27 mouse cellular contexts compared by ENCODE assay signal in the genomic region with DNA sequence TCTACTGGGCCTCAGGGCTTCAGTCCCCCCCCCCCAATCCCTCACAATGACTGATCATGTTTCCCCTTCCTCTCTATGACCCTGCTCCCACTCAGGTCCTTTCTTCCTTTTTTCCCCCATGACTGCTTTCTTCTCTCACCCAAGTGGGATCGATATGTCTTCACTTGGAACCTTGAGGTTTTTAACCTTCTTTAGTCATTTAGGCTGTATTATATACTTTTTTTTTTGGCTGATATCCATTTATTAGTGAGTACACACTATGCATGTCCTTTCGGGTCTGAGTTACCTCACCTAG.
DNase-seq lines count a peak whose midpoint lies in the region; ATAC-seq lines count a peak whose summit lies in the region.
"Had no signal": no experiment of that assay in that cellular context is flagged by ENCODE, and none has a peak within 500 bp of the region (broad histone marks: within the 10 kb centered on the region; RNA-seq: fewer than 3 reads in every experiment).

No protein-coding gene starts in this region.

- H3K9me3 ChIP-seq in embryonic facial prominence, embryonic 13.5 days, result peaks cover 29% of the 10 kb centered on the region
- peaks cover 50% of the 10 kb centered on the region for H3K9me3 ChIP-seq in embryonic facial prominence, embryonic 10.5 days
- peaks cover 7% of the 10 kb centered on the region for H3K9me3 ChIP-seq in hindbrain, embryonic 11.5 days (ENCODE audit: control insufficient read depth, low read length)
- peaks cover 25% of the 10 kb centered on the region for H3K9me3 ChIP-seq in hindbrain, embryonic 12.5 days (replicated peaks)
- peaks cover 10% of the 10 kb centered on the region for H3K9me3 ChIP-seq in midbrain, embryonic 11.5 days (ENCODE audit: control insufficient read depth, low read length)
- peaks cover 44% of the 10 kb centered on the region for H3K9me3 ChIP-seq in midbrain, embryonic 15.5 days
- peaks cover 66% of the 10 kb centered on the region for H3K9me3 ChIP-seq in hindbrain, embryonic 10.5 days

- ATAC-seq in embryonic facial prominence, embryonic 13.5 days (ENCODE audit: insufficient number of reproducible peaks, insufficient read depth, low FRiP score, low TSS enrichment, low read depth), result peak; percentile 56; the same call in 1 of the 2 replicates
- ATAC-seq in hindbrain, embryonic 11.5 days (ENCODE audit: low FRiP score), result peak; percentile 61
- no peak; the same call in 1 of the 2 replicates for ATAC-seq in hindbrain, embryonic 12.5 days (ENCODE audit: low FRiP score)
- ATAC-seq in midbrain, embryonic 11.5 days (ENCODE audit: low FRiP score), result peak; percentile 38; the same call in 1 of the 2 replicates
- no peak for ATAC-seq in midbrain, embryonic 15.5 days (replicated peaks)
- ATAC-seq: hindbrain, postnatal 0 days; intestine, embryonic 16.5 days had no signal

- no peak overlapping the region for H3K27ac ChIP-seq in embryonic facial prominence, embryonic 13.5 days
- no peak overlapping the region for H3K27ac ChIP-seq in embryonic facial prominence, embryonic 10.5 days (replicated peaks)
- no peak overlapping the region for H3K27ac ChIP-seq in hindbrain, embryonic 11.5 days (ENCODE audit: low read depth, low read length)
- H3K27ac ChIP-seq in hindbrain, embryonic 12.5 days, result no peak overlapping the region
- H3K27ac ChIP-seq in midbrain, embryonic 11.5 days (ENCODE audit: low read depth, low read length), result no peak overlapping the region
- H3K27ac ChIP-seq in midbrain, embryonic 15.5 days, result no peak overlapping the region
- H3K27ac ChIP-seq in hindbrain, embryonic 10.5 days, result no peak overlapping the region
- H3K27ac ChIP-seq: forebrain, embryonic 10.5 days; heart, embryonic 13.5 days; hindbrain, postnatal 0 days; liver, embryonic 14.5 days had no signal

- no peak overlapping the region for H3K4me3 ChIP-seq in embryonic facial prominence, embryonic 13.5 days
- no peak overlapping the region for H3K4me3 ChIP-seq in embryonic facial prominence, embryonic 10.5 days
- no peak overlapping the region for H3K4me3 ChIP-seq in hindbrain, embryonic 11.5 days (ENCODE audit: low read depth, low read length)
- H3K4me3 ChIP-seq in hindbrain, embryonic 12.5 days, result no peak overlapping the region
- no peak overlapping the region for H3K4me3 ChIP-seq in midbrain, embryonic 11.5 days (ENCODE audit: low read depth, low read length)
- no peak overlapping the region for H3K4me3 ChIP-seq in midbrain, embryonic 15.5 days
- H3K4me3 ChIP-seq in hindbrain, embryonic 10.5 days, result no peak overlapping the region
- H3K4me3 ChIP-seq: forebrain, embryonic 10.5 days; heart, embryonic 13.5 days; megakaryocyte, embryonic 14.5 days had no signal

- no peak overlapping the region for H3K4me2 ChIP-seq in embryonic facial prominence, embryonic 13.5 days
- H3K4me2 ChIP-seq in hindbrain, embryonic 11.5 days (replicated peaks; ENCODE audit: low read depth, low read length), result no peak overlapping the region
- no peak overlapping the region for H3K4me2 ChIP-seq in hindbrain, embryonic 12.5 days (replicated peaks)
- no peak overlapping the region for H3K4me2 ChIP-seq in midbrain, embryonic 11.5 days
- H3K4me2 ChIP-seq in midbrain, embryonic 15.5 days, result no peak overlapping the region
- H3K4me2 ChIP-seq: heart, embryonic 13.5 days; lung, embryonic 14.5 days had no signal

- no peak for DNase-seq in embryonic facial prominence, embryonic 10.5 days (ENCODE audit: low spot score)
- DNase-seq in hindbrain, embryonic 11.5 days (ENCODE audit: low spot score), result no peak
- no peak for DNase-seq in midbrain, embryonic 11.5 days (ENCODE audit: low spot score, missing footprints)
- peak; percentile 16 for DNase-seq in R1 (ENCODE audit: low read depth, low spot score)
- no peak for DNase-seq in hindbrain, embryonic 10.5 days (ENCODE audit: low spot score)
- DNase-seq: adrenal gland, postnatal 10 days; cerebellum, adult 8-10 months; cerebellum, postnatal 25 days; gastrocnemius, postnatal 14 days; heart, postnatal 10 days; kidney, adult 9 months; kidney, postnatal 10 days; layer of hippocampus, postnatal 36 days; left cerebral cortex, postnatal 4 days; lung, embryonic 14.5 days; right cerebral cortex, postnatal 4 days; thymus, postnatal 4 days had no signal

- 88% methylated on average over 2 of the region's 2 CpGs for WGBS in embryonic facial prominence, embryonic 13.5 days
- WGBS in embryonic facial prominence, embryonic 10.5 days, result 89% methylated on average over 2 of the region's 2 CpGs
- 87% methylated on average over 2 of the region's 2 CpGs for whole genome bisulfite sequencing in hindbrain, embryonic 11.5 days
- 89% methylated on average over 2 of the region's 2 CpGs for WGBS in hindbrain, embryonic 12.5 days
- 84% methylated on average over 2 of the region's 2 CpGs for WGBS in midbrain, embryonic 11.5 days
- WGBS in midbrain, embryonic 15.5 days, result 85% methylated on average over 2 of the region's 2 CpGs
- whole genome bisulfite sequencing in hindbrain, embryonic 10.5 days, result 94% methylated on average over 2 of the region's 2 CpGs

- no peaks in the 10 kb centered on the region for H3K27me3 ChIP-seq in embryonic facial prominence, embryonic 13.5 days
- H3K27me3 ChIP-seq in embryonic facial prominence, embryonic 10.5 days (replicated peaks; ENCODE audit: low read depth, poor library complexity, severe bottlenecking), result no peaks in the 10 kb centered on the region
- H3K27me3 ChIP-seq in hindbrain, embryonic 11.5 days (ENCODE audit: control insufficient read depth, insufficient read depth, low read length), result no peaks in the 10 kb centered on the region
- H3K27me3 ChIP-seq in hindbrain, embryonic 12.5 days, result no peaks in the 10 kb centered on the region
- no peaks in the 10 kb centered on the region for H3K27me3 ChIP-seq in midbrain, embryonic 11.5 days (ENCODE audit: control insufficient read depth, insufficient read depth, low read length)
- no peaks in the 10 kb centered on the region for H3K27me3 ChIP-seq in midbrain, embryonic 15.5 days (replicated peaks)
- H3K27me3 ChIP-seq in hindbrain, embryonic 10.5 days (ENCODE audit: insufficient read depth, poor library complexity, severe bottlenecking), result no peaks in the 10 kb centered on the region
- H3K27me3 ChIP-seq: CH12.LX; heart, embryonic 13.5 days; megakaryocyte, embryonic 14.5 days had no signal

- no peak overlapping the region for H3K9ac ChIP-seq in embryonic facial prominence, embryonic 13.5 days
- H3K9ac ChIP-seq in hindbrain, embryonic 11.5 days (ENCODE audit: low read depth, low read length), result no peak overlapping the region
- H3K9ac ChIP-seq in hindbrain, embryonic 12.5 days, result no peak overlapping the region
- H3K9ac ChIP-seq in midbrain, embryonic 11.5 days (ENCODE audit: low read length), result no peak overlapping the region
- no peak overlapping the region for H3K9ac ChIP-seq in midbrain, embryonic 15.5 days
- H3K9ac ChIP-seq: heart, embryonic 13.5 days; liver, embryonic 14.5 days; lung, embryonic 14.5 days had no signal

- H3K36me3 ChIP-seq in embryonic facial prominence, embryonic 13.5 days, result no peaks in the 10 kb centered on the region
- no peaks in the 10 kb centered on the region for H3K36me3 ChIP-seq in embryonic facial prominence, embryonic 10.5 days (replicated peaks)
- no peaks in the 10 kb centered on the region for H3K36me3 ChIP-seq in hindbrain, embryonic 11.5 days (ENCODE audit: control insufficient read depth, insufficient read depth, low read length)
- no peaks in the 10 kb centered on the region for H3K36me3 ChIP-seq in hindbrain, embryonic 12.5 days
- no peaks in the 10 kb centered on the region for H3K36me3 ChIP-seq in midbrain, embryonic 11.5 days (ENCODE audit: control insufficient read depth, insufficient read depth, low read length)
- H3K36me3 ChIP-seq in midbrain, embryonic 15.5 days (replicated peaks), result no peaks in the 10 kb centered on the region
- no peaks in the 10 kb centered on the region for H3K36me3 ChIP-seq in hindbrain, embryonic 10.5 days
- H3K36me3 ChIP-seq: forebrain, embryonic 10.5 days; heart, embryonic 13.5 days had no signal

- no peaks in the 10 kb centered on the region for H3K4me1 ChIP-seq in embryonic facial prominence, embryonic 13.5 days
- no peaks in the 10 kb centered on the region for H3K4me1 ChIP-seq in embryonic facial prominence, embryonic 10.5 days
- no peaks in the 10 kb centered on the region for H3K4me1 ChIP-seq in hindbrain, embryonic 11.5 days (replicated peaks; ENCODE audit: control insufficient read depth, insufficient read depth, low read length)
- H3K4me1 ChIP-seq in hindbrain, embryonic 12.5 days, result no peaks in the 10 kb centered on the region
- no peaks in the 10 kb centered on the region for H3K4me1 ChIP-seq in midbrain, embryonic 11.5 days (ENCODE audit: control insufficient read depth, insufficient read depth, low read length)
- H3K4me1 ChIP-seq in midbrain, embryonic 15.5 days, result no peaks in the 10 kb centered on the region
- no peaks in the 10 kb centered on the region for H3K4me1 ChIP-seq in hindbrain, embryonic 10.5 days (replicated peaks)
- H3K4me1 ChIP-seq: forebrain, embryonic 10.5 days; heart, embryonic 13.5 days; megakaryocyte, embryonic 14.5 days had no signal

Comparison
In these comparisons a context has a peak if more than half of its experiments do, and no peak if none do; other contexts are left out.
1. ATAC-seq: peak in embryonic facial prominence, embryonic 13.5 days (single experiment), hindbrain, embryonic 11.5 days (single experiment) and midbrain, embryonic 11.5 days (single experiment); none in hindbrain, embryonic 12.5 days (single experiment) and midbrain, embryonic 15.5 days (single experiment).